Mouse (Mus musculus) cortical plate, adult 2 months (tissue): ENCODE results near the gene Spata2l. TPM values are rescaled to one million over a fixed set of nuclear protein-coding genes. Genes with fewer than 3 reads are reported as not detected.
"Not testable (repeated sequence)": the region's sequence is repeated elsewhere in the genome, so short reads cannot be mapped to it uniquely, and the experiment has no call there.

Experiments
- H3K27ac ChIP-seq: fragments of 200-500 bp; 2 replicates; pipeline ENCODE4 v1.5.1; 2012; ENCODE audit warnings: low read length, control low read depth, inconsistent platforms; ENCODE audit not compliant: insufficient read depth
- H3K4me1 ChIP-seq: fragments of 200-500 bp; 2 replicates; pipeline ENCODE4 v1.6.1; 2011; ENCODE audit warnings: low read length; ENCODE audit not compliant: control insufficient read depth, insufficient read depth
- H3K4me3 ChIP-seq: fragments of 200-500 bp; 2 replicates; pipeline ENCODE4 v1.5.1; 2011; ENCODE audit warnings: mild to moderate bottlenecking, low read length, control low read depth; ENCODE audit not compliant: insufficient read depth
- CTCF ChIP-seq: fragments of 200-500 bp; IDR thresholded peaks from 2 replicates; pipeline ENCODE4 v1.5.1; 2011; ENCODE audit warnings: mild to moderate bottlenecking, control low read depth, low read length; ENCODE audit not compliant: insufficient read depth; ENCODE audit errors: extremely low read depth
- POLR2A ChIP-seq: fragments of 200-500 bp; IDR thresholded peaks from 2 replicates; pipeline ENCODE4 v1.6.1; 2011; ENCODE audit warnings: mild to moderate bottlenecking, low read length, control low read depth; ENCODE audit not compliant: insufficient read depth; ENCODE audit errors: extremely low read depth
- polyA plus RNA-seq: library from polyadenylated mRNA; depleted of rRNA; stranded (reverse); fragments of >200 nt; gene quantifications from 2 replicates; pipeline ENCODE4 v1.2.3, GENCODE M21; 2012

Gene Spata2l
- polyA plus RNA-seq, 1 experiment, result 69.8 TPM

DNA sequence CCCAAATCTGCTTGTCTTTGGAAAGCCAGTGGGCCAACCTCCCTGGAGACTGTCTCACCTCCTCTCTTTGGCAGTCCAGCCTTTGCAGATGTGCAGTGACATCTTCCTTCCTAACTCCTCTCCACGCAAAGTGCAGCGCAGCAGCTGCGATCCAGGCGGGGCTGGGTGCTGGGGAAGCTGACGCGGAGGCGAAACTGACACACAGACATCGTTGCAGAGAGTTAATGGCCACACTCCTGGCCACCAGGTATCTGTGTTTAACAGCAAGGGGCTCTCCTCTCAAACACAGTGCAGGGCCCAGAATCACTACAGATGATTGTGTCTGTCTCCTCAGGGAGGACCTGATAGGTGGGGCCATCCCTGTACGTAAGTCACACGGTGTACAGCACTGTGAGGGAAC, 35.1 kb upstream of the Spata2l start:
- no peak overlapping the region for H3K4me3 ChIP-seq
- no peak overlapping the region for H3K27ac ChIP-seq
- TF ChIP-seq POLR2A, result no peak
- TF ChIP-seq CTCF, result no peak
- no peaks in the 10 kb centered on the region for H3K4me1 ChIP-seq

DNA sequence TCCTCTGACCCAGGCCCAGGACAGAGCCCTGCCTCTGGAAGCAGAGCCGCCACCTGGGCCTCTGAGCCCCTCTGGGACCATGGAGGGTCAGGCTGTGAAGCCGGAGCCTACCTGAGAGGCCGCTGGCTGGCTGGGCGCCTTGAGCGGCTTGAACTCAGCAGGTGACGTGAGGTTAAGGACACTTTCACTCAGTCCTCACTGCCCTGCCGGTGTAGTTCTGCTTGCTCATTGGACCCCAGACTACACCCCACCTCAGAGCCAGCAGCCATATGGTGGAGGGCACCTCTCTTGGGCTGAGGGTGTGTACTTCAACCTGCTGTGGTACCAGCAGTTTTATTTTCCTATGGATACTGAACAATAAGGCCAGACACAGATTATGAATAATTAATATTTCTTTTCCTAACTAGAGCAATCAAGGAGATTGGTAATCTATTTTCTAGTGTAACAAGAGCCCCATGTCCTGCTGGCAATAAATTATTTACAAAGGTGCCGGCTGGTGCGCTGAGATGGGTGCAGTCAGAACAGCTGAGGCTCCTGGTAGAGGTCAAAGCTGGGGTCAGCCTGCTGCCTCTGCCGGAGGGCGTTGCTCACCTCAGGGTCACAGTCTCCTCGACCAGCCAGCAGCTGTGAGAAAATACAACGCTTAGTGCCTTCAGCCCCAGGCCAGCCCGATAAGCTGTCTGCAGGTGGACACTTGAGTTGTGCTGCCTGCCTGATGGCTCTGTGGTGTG, 32.1 kb upstream of the Spata2l start:
- no peak for TF ChIP-seq CTCF
- no peak for TF ChIP-seq POLR2A

DNA sequence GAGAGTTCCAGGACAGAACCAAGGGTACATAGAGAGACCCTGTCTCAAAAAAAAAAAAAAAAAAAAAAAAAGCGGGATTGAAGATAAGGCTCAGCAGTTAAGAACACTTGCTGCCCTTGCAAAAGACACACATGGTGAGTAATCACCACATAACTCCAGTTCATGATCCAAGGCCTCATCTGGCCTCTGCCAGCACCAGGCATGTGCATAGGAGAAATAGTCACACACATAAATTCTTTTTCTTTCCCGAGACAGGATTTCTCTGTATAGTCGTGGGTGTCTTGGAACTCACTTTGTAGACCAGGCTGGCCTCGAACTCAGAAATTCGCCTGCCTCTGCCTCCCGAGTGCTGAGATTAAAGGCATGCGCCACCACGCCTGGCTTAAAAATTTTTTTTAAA, 21.6 kb upstream of the Spata2l start:
- peak overlapping the region; percentile 69 for H3K27ac ChIP-seq
- H3K4me3 ChIP-seq, H3K4me1 ChIP-seq: not testable (repeated sequence)

More for the DNA sequence above, 32.1 kb upstream of the Spata2l start:
- Histone ChIP-seq H3K27ac (no peak overlapping the region), H3K4me3 (no peak overlapping the region), H3K4me1 (no peaks in the 10 kb centered on the region)

DNA sequence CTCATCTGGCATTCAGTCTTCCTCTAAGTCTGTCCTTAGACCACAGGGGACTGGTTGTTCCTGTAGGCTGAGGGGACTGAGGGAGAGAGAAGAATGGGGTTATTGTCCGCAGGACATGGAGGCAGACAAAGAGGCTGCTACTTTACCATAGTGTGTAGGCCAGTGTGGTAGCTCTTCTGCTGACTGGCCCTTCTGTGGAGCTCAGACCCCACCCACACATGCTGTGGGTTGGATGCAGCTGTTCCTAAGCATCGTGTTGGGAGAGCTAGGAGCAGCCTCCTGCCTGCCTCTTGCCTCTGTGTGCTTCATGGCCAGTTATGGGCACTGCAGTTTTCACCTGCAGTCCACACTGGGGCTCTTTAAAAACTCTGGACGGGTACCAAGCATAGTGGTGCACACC, 21.1 kb upstream of the Spata2l start:
- Histone ChIP-seq H3K4me1 (peaks cover 8% of the 10 kb centered on the region), H3K4me3 (no peak overlapping the region), H3K27ac (peak overlapping the region; percentile 89)
- TF ChIP-seq POLR2A, result no peak; the same call in 1 of the 2 replicates
- TF ChIP-seq CTCF, result no peak

DNA sequence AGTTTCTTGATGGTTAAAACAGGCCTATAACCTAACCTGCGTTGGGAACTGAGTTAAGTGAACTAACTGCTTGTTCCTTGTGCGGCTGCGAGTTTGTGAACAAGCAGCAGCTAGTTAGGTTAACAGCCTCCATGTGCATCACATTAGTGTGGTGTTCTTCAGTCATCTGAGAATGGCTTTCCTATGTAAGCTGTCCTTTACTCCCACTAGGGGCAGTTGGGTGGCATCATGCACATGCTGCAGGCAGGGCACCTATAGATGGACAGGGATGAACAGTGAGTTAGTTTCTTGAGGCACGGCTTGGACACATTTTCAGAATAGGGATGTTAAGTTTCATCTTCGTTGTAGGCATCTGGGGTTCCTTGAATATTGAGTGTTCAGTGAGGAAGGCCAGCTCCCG, 19.1 kb upstream of the Spata2l start:
- Histone ChIP-seq H3K4me1 (peaks cover 10% of the 10 kb centered on the region), H3K27ac (no peak overlapping the region), H3K4me3 (peak overlapping the region; percentile 87)
- TF ChIP-seq CTCF (no peak), POLR2A (no peak)

DNA sequence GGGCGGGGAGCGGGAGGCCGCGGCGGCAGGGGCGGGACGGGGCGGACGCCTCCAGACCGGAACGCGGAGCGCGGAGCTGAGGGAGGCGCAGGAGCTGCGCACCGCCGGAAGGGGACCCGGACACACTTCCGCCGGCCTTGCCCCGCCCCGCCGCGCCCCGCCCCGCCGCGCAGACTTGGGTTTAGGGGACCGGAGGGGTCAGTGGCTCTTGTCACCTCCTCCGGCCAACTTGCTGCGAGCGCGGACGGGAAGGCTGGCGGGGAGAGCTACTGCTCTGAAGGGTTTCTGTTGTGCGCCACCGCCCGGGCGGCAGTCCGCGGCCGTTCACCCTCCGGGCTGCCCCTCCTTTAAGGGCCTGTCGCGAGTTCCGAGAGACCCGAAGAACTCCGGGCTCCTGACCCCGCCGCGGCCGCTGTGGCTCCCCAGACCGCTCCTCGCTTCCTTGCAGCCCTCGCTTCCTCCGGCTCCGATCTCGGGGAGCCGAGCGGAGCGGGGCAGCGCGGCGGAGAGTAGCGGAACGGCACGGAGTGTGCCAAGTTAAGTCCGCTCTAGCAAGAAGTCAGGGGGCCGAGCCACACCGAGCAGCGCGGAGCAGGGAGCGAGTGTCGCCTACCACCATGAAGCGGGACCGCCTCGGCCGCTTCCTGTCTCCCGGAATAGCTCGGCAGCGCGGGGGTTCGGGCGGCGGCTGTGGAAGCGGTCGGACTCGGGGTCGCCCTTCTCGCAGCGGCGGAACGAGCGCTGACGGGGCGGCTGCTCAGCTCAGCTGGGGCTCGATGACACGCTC, 18.3 kb upstream of the Spata2l start, which contains the start of the genes Zfp276 and Vps9d1:
Zfp276 (plus strand) TSS at position 97 of the 787 bp plus-strand sequence.
Vps9d1 (minus strand) TSS at position 250 of the 787 bp plus-strand sequence.
- peaks cover 10% of the 10 kb centered on the region for H3K4me1 ChIP-seq
- peak within 1 kb of the TSS; percentile 86 for H3K27ac ChIP-seq

DNA sequence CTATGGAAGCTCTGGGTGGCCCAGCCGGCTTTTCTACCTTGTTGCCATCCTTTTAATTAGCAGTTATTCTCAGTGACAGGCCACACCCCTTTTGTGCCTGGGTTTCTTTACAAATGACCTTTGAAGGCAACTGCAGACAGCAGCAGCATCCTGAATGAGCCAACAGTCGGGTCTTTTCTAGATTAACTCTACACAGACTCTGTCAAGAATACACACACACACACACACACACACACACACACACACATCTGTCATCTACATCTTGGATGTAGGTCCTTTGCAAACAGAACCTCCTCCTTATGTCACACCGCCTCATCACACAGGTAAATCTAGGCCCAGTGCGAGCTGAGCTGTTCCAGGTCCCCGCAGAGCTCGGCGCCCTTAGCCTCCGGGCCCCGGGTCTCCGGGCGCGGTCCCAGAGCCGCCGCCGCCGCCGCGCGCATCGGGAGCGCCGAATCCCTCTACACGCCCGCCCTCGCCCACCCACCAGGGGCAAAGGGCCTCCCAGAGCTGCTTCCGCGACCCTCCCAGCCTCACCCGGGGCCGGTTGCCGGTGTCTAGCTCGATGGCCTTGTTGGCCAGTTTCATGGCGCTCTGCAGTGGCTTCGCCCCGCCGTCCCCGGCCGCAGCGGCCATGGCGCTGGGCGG, 17.5 kb upstream of the Spata2l start:
- no peak overlapping the region for H3K27ac ChIP-seq
- H3K4me3 ChIP-seq, result peak overlapping the region; percentile 87
- H3K4me1 ChIP-seq, result peaks cover 10% of the 10 kb centered on the region
- TF ChIP-seq CTCF, result no peak
- no peak; the same call in 1 of the 2 replicates for TF ChIP-seq POLR2A

More for the DNA sequence above, 18.3 kb upstream of the Spata2l start, which contains the start of the genes Zfp276 and Vps9d1:
- H3K4me3 ChIP-seq, result peak within 1 kb of the TSS; percentile 87
- TF ChIP-seq CTCF (no peak), POLR2A (peak; percentile 19; the same call in 1 of the 2 replicates)

DNA sequence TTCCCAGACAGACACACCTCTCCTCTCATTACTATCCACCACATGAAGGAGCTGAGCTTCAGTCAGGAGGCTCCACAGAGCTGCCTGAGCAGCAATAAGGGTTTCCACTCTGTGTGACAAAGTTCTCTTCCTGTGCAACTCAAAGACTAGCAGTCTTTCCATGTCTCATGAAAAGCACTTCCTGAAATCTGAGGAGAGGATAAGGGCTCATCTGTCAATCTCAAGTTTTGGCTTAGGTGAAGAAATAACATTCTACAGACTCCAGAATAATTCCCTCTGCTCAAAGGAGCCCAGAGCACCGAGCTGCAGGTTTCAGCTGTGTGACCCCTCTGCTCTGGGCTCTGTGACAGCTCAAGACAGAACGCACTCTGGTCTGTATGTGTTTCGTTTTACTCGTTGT, 16.9 kb upstream of the Spata2l start:
- H3K27ac ChIP-seq, result no peak overlapping the region
- peaks cover 10% of the 10 kb centered on the region for H3K4me1 ChIP-seq
- H3K4me3 ChIP-seq, result peak overlapping the region; percentile 87; the same call in 1 of the 2 replicates
- TF ChIP-seq CTCF, result no peak
- TF ChIP-seq POLR2A, result no peak

DNA sequence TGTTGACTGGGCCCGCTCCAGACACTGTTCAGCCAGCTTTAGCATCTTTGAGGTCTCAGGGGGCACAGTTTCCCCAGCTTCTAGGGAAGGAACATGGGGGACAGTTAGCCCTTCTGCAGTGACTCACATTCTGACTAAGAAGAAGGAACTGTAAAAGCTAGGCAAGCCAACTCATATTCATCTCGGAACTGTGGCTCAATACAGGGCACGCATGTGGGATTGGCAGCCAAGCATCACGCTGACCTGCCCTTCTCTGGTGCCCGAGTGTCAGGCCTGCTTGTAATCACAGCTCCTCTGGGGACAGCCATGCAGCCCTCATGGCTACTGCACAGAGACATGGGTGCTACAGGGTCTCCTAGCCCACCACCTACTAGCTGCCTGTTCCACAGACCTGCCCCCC, 14.9 kb upstream of the Spata2l start:
- Histone ChIP-seq H3K27ac (no peak overlapping the region), H3K4me1 (peaks cover 5% of the 10 kb centered on the region), H3K4me3 (no peak overlapping the region)
- TF ChIP-seq CTCF (no peak), POLR2A (no peak)
